Mouse (Mus musculus): Measurements from ENCODE around the gene Igfbp3. TPM values are rescaled to one million over a fixed set of nuclear protein-coding genes. Genes with fewer than 3 reads are reported as not detected.
"Not testable (repeated sequence)": the region's sequence is repeated elsewhere in the genome, so short reads cannot be mapped to it uniquely, and the experiment has no call there.

Igfbp3 gene
- 10 to 100 TPM; 12.0 to 13.4 TPM for total RNA-seq (2021)
- long read RNA-seq, experiment 1, transcript Igfbp3-201 (5 exons, 2,421 nt), result major isoform, 25 of 28 reads
- long read RNA-seq, experiment 1, partial matches to known transcripts, result 2 of 28 reads
- long read RNA-seq, experiment 1, other reads (novel, unspliced or antisense), result 1 of 28 reads
- long read RNA-seq, experiment 2, transcript Igfbp3-201 (5 exons, 2,421 nt), result major isoform, 18 of 19 reads
- long read RNA-seq, experiment 2, partial matches to known transcripts, result 1 of 19 reads
- long read RNA-seq, experiment 2, other reads (novel, unspliced or antisense), result 0 of 19 reads

DNA sequence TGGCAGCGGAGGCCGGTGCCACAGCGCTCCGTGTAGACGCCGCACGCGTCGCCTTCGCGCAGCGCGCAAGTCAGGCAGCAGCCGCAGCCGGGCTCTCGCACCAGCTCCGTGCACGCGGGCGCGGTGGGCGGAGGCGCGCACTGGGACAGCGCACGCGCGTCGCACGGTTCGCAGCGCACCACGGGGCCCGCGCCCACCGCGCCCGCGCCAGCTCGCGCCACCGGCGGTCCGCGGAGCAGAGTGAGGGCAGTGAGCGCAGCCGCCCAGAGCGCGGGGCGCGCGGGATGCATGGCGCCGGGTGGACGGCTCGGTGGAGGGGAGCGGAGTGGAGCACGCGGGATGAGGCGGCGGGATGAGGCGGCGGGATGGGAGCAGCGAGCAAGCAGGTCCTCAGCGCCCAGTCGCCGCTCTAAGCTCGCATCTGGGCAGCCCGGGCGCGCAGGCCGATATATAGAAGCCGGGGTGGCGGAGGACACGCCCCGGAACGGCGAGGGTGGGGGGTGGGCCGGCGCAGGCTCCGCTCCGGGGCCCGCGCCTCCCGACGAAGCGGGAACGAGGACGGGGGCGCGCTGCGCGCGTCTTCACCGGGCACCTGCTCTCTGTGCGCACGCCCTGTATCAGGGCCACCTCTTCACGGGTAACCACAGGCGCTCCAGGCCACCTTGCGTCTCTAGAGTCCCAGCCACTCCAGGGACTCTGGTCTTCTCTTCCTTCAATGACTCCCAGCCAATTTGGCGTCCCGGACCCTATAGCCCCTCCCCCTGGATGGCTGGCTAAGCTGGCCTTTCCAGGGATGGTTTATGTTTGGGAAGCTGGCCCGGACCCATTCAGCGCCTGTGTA lies at the start of gene Igfbp3:
Gene Igfbp3 (minus strand): TSS at position 423 of the 841 bp plus-strand sequence.
- DNase-seq (ENCODE audit: low spot score), result peak; percentile 10

DNA sequence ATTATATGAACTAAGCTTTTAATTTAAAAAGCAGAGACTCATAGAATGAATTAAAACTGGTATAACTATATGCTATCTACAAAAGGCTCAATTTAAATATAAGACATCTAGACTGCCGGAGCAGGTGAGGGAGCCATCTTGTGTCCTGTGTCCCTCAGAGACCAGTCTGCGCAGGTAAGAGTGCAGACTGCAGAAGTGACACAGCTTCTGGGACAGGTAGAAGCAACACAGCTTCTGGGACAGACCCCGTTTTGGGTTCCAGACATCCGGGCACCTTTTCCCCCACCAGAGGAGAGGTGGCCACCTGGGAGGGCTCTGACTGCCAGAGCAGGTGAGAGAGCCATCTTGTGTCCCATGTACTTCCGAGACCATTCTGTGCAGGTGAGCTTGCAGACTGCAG lies 37.1 kb upstream of the Igfbp3 start:
- no peak for DNase-seq (ENCODE audit: low spot score)

DNA sequence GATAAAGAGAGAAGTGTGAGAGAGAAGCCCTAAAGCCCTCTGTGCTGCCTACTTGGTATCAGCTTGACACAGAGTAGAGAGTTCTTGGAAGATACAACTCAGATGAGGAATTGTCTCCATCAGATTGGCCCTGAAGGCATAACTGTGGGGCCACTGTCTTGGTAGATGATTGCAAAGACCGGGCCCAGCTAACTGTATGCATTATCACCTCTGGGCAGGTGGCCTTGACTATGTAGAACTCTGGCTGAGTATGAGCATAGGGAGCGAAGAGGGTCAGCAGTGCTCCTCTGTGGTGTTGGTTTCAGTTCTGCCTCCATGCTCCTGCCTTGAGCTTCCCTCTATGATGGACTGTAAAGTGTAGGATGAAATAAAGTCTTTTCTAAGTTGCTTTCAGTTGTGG lies 36.7 kb upstream of the Igfbp3 start:
- no peak for DNase-seq (ENCODE audit: low spot score)

DNA sequence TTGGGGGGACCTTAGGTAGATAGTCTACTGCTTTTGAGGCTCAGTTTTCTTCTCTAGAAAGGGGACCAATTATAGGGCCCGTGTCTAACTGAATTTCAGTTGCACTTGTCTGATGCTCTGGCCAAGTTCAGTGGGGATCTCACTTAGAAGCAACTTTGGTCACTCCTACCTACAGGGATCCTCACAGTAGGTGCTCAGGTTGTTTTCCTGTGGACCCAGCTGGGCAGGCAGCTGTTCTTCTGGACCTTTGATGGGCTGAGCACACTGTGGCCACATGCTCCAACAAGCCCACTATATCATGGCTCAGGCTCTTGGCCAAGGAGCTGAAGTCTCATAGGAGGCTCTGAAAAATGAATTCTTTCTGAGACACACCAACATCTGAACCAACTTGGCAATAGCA lies 31.1 kb upstream of the Igfbp3 start:
- no peak for DNase-seq (ENCODE audit: low spot score)

DNA sequence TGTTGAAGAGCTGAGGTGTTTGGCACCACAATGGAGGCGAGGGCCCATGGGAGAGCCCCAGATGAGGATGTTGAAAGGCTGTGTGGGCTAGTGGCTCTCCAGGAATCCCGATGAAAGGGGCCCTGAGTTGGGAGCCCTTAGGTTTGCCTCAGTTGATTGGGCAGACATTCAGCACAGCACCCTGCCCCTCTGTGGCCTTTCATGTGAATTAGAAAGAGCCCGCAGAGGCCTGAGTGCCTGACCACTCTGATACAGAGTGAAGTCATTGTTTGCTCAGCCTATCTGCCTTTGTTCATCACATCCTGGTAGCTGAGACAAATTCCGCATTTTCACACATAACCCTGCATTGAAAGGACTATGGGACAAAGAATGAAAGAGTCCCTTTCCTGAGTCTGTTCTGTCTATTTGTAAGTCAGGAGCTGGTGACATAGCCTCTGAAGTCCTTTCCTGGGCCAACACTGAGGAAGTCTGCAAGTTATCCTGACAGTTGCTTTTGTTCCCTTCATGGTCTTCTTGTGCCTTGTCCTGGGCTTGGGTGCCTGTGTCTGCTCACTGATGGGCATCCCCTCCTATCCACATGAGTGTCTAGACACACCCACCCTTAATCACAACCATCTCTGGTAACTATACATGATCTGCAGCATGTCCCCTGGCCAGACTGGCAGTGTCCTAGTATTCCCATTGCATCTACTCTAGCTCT lies 25.5 kb upstream of the Igfbp3 start:
- no peak for DNase-seq (ENCODE audit: low spot score)

DNA sequence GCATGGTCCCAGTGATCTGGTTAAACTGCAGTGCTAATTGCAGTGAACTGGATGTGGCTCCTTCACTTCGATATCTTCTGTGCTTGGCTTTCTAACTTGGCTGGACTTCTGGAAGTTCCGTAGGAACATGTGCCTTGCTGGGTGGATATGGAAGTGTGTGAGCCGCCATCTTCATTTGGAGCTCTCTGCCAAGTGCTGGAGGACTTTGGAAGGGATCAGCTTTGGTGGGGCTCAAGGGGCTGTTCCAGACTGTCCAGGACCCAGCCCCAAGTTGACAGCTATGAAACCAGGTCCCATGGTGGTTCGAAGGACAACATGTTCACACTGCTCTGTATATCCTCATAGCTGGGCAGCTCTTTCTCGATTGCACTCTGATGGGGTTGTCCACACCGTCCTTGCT lies 24.8 kb upstream of the Igfbp3 start:
- no peak for DNase-seq (ENCODE audit: low spot score)

DNA sequence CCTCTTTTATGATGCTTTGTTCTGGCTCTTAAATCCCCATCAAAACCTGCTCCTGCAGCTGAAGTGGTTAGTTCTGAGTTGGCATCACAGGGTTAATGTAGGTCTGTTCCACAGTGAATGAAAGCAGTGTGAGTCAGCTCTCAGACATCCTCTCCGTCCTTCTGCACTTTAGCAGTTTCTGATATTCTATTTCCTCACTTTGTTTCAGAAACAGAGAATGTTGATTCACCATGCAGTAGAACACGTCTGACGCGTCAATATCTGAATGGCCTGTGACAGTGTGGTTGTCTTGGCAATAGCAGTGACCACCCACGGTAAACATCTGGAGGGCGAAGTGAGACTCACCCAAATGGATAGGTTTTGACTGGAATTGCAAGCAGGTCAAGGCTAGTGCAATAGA lies 24.0 kb upstream of the Igfbp3 start:
- no peak for DNase-seq (ENCODE audit: low spot score)

DNA sequence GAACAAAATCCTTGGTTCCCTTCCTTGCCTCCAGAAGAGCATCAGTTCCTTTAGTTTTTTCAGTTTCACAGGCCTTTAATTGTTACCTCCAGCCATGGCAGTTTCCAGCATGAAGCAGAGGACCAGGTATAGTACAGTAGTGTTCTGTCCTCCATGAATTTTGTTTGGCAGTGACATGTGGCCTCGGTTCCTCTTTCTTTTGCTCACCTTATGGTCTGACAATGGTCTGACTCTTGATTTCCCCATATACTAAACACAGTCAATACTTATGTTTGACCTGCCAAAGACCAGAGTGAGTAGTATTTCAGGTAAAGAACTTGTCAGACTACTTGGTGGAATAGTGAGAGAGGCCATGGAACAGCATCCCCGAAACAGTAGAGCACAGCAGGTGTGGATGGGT lies 23.0 kb upstream of the Igfbp3 start:
- DNase-seq (ENCODE audit: low spot score), result no peak

DNA sequence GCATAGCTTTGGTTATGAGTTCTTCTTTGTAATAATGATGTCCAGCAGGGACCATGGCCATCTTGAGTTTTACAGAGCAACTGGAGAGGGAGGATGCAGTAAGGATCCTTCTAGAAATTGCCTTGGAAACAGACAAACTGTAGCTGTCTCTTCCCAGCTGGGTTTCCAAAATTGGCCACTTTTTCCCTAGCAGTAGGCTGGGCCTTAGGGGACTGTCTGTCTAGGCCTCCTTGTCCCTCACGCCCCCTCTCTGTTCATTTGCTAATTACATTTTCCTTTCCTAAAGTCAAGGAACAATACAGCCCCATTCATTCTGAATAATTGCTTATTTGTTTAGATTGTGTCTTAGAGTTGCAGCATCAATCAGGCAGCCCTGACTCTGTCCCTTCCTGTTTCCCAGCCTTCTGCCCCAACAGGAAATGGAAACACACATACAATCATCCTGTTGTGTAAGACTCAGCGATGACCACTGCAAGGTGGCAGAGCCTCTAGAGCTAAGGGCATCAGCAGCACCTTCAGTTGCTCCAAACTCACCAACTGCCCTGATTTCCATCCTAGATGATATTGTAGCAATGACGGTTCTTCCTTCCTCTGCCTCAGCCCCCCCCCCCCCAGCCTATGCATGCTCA lies 21.4 kb upstream of the Igfbp3 start:
- no peak for DNase-seq (ENCODE audit: low spot score)

DNA sequence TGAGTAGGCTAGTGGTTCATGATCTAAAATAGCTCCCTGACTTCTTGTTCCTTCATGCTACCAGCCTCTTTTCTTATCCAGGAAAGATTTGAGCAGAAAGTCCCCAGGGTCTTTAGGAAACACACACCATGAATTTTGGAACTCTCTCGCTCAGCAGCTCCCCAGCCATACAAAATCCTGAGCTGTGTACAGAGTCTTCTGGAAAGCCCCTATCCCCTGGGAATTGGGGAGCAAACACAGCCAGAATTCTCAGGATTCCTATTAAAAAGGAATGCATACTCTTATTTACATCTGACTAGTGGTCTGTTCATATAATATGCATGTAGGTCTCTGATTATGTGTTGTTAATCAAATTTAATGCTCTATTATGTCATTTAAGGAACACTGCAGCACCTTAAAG lies 20.7 kb upstream of the Igfbp3 start:
- DNase-seq (ENCODE audit: low spot score), result no peak

DNA sequence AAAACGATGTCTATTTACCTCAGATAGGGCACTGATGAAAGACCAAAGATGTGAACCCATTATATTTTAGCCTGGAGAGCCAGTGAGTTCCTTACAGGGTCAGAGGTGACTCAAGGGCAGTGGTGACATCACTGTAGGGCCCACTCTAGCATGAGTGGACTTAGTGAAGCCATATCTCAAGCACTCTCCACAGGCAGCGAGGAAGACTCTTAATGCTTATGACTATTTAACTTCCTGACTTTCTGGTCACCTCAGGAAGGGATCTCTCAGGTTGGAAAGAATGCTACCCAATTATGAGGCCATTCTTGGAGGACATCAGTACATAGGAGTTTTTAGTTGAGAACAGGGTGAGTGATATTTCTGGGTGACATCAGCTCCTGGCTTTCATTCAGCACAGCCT lies 19.6 kb upstream of the Igfbp3 start:
- DNase-seq (ENCODE audit: low spot score), result no peak

DNA sequence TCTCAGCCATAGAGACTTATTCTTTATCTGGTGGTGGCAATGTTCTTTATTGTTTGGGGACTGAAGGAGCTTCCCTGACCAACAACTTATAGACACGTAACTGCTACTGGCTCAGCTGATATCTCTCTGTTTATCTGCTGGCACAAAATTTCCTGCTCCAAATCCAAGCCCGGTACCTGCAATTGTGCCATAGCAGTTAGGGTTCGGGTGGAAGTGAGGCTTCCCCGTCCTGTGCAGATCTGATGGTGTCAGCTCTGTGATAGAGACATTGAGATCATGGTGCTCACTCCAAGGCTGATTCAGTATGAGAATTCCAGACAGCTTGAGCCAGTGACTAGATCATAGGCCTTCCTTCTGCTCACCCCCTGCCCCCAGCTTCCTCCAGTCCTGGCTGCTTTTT lies 18.2 kb upstream of the Igfbp3 start:
- DNase-seq (ENCODE audit: low spot score), result no peak

DNA sequence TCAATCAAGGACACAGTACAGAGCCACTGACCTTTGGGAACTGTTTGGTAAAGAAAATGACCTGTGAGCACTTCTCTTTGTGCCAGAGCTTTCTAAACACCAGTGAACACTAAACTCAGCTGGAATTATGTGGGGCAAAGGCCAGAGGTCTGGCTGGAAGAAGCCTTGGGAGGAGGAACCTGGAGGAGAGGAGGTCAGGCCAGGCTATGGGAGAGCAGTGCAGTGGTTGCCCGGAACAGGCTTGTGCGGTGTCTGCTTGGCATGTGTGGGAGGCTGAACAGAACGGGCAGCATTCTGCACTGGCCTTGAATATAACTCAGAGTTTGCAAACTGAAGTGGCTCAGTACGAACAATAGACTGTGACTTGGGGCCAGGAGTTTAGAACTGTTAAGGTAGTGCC lies 16.3 kb upstream of the Igfbp3 start:
- DNase-seq (ENCODE audit: low spot score), result no peak

DNA sequence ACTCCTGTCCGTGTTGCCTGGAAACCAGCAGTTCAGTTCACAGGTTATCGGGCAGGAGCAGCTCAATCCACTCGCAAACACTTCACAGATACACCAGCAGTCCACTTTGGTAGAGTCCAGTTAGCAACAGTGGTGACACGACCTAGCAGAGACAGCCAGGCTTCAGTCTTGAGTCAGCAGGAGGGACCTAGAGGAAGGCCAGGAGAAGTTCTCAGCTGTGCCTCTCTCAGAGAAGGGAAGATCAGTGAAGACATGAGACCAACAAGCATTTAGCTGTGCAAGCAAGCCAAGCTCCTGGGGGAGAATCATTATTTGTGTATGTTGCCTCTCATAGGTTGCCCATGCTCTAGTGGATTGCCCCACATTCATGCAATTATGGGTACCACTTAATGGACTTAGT lies 14.4 kb upstream of the Igfbp3 start:
- DNase-seq (ENCODE audit: low spot score), result no peak

DNA sequence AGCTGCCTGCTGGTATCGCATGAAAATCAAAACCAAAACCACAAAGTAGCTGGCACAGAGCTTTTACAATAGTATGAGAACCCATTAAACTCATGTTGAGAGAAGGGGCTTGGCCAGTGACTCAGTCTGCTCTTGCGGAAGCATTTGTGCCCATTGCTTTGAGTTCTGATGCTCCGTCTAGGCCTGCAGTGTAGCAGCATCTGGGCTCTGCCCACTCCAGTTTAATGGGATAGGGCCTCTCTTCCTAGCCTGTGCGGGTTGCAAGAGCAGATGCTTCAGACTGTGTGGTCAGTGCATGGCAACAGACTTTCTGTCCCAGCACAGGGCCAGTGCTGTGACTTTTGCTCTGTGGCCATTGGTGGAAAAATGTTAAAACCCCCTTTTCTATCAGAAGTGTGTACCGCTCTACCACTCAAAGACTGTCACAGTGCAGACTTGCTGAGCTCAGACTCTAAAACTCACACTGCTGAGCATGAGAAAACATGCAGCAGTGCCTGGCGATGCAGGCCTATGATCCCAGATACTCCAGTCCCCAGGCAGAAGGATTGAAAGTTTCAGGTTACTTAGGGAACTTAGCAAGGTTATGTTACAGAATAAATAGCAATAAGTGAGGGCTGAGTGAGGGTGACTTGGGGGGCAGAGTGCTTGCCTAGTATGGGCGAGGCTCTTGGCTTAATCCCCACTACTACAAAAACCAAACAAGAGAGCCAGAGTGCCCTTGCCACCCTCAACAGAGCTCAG lies 13.3 kb upstream of the Igfbp3 start:
- DNase-seq (ENCODE audit: low spot score), result no peak

DNA sequence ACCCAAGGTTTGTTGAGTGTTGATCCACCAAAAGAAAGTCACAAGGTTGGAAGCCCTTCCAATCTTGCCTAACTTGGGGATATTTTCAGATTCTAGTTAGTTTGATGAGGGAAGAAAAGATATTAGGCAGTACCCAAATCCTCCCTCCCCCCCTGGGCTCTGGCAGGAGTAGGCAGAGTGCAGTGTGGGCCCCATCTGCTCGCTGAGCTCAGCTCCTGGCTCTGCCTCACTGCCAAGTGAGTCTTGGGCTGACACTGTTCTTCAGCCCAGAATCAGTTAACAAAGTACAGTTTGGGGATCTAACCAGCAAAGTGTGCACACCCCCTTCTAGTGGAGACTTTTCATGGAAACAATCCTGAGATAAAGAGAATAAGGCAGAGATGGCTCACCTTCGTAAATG lies 12.5 kb upstream of the Igfbp3 start:
- DNase-seq (ENCODE audit: low spot score), result no peak

DNA sequence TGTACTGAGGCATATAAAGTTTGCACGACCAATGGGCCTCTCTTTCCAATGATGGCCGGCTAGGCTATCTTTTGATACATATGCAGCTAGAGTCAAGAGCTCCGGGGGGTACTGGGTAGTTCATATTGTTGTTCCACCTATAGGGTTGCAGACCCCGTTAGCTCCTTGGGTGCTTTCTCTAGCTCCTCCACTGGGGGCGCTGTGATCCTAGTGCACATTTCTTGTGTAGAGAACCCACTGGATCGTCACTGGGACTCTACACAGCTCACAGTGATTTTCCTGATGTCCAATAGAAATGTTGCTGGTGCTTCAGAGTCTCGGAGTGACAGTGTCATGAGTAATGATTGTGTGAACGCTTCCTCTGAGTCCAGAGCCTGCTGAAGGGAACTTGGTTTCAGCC lies 8.1 kb upstream of the Igfbp3 start:
- DNase-seq (ENCODE audit: low spot score), result not testable (repeated sequence)

DNA sequence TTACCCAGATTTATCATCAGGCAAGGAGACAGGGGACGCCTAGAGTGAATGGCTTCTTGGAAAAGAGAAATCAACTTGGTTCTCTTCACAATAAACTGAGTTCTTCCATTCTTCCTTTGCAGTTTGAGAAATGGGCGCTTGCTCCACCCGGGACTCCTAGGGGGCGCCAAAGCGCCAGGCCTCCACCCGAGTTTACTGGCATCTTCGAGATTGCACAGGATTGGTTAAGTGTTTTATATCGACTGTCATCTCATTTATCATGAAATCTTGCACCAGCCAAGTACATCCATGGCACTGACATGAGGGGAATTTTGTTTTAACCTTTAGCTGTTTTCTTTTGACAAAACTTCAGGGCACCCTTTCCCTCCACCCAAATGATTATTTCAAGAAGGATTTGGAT lies 2.0 kb upstream of the Igfbp3 start:
- peak; percentile 45 for DNase-seq (ENCODE audit: low spot score)

DNA sequence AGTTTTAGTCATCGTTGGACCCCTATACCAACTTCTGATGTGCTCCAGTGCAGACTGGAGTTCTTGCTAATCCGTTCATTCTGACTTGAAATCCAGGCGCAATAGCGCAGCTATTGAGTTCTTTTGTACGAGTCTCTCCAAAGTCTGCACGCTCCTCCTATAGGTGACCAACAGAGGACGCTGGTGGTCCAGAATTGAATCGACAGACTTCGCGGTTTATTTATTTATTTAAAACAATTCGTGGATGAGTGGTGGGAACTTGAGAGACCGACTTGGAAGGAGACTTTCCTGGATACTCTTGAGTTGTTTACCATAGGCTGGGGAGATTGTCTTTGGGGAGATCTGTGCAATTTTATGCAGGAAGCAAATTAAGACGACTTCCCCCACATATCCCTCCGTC lies 1.0 kb upstream of the Igfbp3 start:
- peak; percentile 31 for DNase-seq (ENCODE audit: low spot score)

DNA sequence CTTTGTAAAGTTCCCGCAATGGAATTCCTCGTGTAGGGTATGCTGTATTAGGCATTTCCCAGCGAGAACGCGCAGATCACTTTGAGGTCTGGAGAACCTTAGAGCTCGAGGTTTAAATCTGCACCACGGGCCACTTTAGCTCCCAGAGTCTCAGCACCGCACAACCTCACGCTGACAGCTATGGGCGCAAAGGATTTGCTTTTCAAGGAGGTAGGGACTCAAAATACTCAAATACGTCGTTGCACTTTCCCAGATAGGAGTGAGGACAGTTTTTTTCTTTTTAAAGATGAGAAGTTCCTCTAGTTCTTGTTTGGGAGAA lies 578 bp upstream of the Igfbp3 start:
- DNase-seq (ENCODE audit: low spot score), result no peak

DNA sequence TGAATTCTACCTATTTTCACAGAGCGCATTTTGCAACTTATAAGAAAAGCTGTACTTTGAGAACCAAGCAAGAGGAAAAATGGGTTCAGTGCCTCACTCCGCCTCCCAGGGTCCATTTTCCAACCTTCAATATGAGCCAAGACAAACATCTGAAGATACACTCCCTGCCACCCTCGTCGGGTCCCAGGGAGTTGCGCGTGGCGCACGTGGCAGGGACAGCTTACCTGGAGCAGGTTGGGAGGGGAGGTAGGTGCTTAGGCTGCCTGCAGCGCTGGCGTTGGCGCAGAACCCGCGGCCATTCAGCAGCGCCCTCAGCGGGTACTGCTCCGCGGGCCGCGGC lies 592 bp downstream of the Igfbp3 start:
- no peak for DNase-seq (ENCODE audit: low spot score)
